Mouse (Mus musculus): ENCODE data around the gene Ccdc120.
"Not testable (repeated sequence)": the region's sequence is repeated elsewhere in the genome, so short reads cannot be mapped to it uniquely, and the experiment has no call there.

The Ccdc120 gene

DNA sequence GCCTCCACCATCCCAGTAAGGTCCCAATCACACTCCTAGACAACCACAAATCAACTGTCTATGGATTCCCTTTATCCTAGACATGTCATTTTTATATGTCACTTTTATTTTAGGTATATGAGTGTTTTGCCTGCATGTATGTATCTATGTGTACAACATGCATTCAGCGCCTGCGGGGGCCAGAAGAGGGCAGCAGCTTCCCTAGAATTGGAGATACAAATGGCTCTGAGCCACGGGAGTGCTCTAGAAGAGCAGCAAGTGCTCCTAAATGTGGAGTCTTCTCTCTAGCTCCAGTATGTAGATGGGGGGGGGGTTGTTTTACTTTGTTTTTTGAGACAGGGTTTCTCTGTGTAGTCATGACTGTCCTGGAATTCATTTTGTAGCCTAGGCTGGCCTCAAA lies 2.9 kb upstream of the Ccdc120 start:
- DNase-seq (ENCODE audit: low spot score), result not testable (repeated sequence)

DNA sequence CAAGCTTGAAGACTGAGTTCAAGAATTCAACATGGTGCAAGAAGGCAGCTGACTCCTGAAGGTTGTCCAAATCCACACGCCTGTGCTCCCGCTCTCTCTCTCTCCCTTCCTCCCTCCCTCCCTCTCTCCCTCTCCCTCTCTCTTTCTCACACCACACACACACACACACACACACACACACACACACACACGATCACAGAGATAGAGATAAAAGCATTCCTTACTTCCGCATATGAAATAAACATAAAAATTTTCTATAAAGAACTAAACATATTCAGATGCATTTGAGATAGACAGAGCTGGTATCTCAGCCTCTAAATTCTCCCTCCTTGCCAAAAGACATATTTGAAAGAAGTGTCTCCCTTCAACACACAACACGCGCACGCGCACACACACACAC lies 5.3 kb downstream of the Ccdc120 start:
- no peak for DNase-seq (ENCODE audit: low spot score)

GRCm38 (mm10) chrX:7744940-7745339 lies 5.8 kb downstream of the Ccdc120 start:
- DNase-seq (ENCODE audit: low spot score), result no peak

DNA sequence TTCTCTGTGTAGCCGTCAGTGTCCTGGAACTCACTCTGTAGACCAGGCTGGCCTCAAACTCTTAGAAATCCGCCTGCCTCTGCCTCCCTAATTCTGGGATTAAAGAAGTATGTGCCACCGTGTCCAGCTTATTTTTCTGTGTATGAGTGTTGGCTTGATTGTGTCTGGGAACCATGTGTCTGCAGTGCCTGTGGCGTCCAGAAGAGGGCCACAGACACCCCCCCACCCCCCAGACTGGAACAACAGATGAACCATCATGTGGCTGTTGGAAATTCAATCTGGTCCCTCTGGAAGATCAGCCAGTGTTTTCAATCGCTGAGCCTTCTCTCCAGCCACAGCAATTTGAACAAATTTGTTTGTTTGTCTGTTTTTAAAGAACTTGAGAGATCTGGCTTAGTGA lies 7.2 kb downstream of the Ccdc120 start:
- DNase-seq (ENCODE audit: low spot score), result no peak

GRCm38 (mm10) chrX:7741103-7741502 lies 9.6 kb downstream of the Ccdc120 start:
- no peak for DNase-seq (ENCODE audit: low spot score)

- DNase-seq (ENCODE audit: low spot score), result no peak
These were observed 10.5 kb downstream of the Ccdc120 start for GRCm38 (mm10) chrX:7740082-7740819.

DNA sequence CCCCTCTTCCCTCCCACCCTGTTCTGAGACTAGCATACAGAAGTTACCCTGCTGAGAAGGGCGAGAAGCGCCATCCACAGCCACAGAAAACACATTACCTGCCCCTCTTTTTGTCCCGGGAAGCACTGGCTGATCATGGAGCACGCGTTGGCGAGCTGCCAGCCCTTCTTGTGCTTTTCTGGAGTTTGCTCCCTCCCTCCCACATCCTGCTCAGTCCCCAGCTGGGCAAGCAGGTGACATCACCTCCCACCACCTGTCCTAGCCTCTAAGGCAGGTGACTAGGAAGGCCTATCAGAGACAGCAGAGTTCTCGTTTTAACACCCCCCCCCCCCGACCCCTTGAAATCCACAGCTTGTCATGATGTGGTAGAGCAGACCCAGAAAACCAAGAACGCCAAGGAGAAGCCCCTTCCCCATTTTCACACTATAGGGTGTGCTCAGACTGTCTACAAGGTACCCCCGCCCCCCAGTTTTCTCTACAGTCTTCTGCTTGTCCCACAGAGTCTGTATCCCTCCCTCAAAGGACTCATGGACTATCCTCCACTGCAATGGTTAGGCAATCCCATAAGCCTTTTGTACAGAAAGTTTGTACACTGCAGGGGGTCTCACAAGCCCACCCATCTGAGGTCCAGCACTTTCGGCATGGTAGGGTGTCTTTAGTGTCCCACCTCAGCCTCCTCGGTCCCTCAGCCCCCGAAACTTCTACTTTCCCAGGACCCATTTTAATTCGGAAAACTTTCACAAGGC lies 11.2 kb downstream of the Ccdc120 start:
- DNase-seq (ENCODE audit: low spot score), result no peak

DNA sequence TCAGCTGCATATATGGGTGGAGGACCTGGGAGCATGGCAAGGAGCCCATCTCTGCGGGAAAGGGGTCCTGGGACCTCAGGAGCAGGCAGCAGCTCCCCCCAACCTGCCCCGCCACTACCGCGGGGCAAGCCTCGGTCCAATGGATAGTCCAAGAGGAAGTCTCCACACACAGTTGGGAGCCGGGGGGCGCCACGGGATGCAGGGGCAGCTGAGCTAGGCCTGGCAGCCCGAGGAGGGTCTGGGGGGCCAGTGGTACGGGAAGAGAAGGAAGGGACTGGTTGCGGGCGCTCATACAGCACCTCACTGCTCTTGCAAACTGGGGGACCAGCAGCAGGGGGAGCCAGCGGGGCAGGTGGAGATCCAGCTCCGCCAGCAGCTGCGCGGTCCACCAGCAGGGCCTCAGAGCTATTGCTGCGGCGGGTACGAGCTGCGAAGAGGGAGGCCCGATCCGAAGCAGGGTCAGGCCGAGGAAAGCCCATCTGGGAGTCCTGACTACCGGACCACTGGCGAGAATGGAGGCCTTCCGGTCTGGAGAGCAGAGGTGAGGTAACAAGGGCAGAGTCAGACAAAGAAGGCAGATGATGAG lies 17.0 kb downstream of the Ccdc120 start:
- peak; percentile 67 for DNase-seq (ENCODE audit: low spot score)

- no peak for DNase-seq (ENCODE audit: low spot score)
These were observed 21.8 kb downstream of the Ccdc120 start for GRCm38 (mm10) chrX:7728922-7729265.

GRCm38 (mm10) chrX:7728215-7728921 lies 22.3 kb downstream of the Ccdc120 start, which contains the start of gene Praf2:
Praf2 (plus strand) TSS chrX:7728439.
- DNase-seq (ENCODE audit: low spot score), result peak; percentile 88

DNA sequence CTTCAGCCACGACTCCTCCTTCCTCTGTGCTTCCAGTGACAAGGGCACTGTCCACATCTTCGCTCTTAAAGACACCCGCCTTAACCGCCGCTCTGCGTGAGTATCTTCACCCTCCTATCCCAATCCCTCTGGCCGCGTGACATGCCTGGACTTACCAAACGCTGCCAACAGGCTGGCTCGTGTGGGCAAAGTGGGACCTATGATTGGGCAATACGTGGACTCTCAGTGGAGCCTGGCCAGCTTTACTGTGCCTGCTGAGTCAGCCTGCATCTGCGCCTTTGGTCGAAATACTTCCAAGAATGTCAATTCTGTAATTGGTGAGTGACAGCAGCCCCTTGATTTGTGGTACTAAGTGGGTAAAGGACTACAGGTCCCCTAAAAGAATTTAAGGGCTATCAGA lies 23.5 kb downstream of the Ccdc120 start:
- no peak for DNase-seq (ENCODE audit: low spot score)

DNA sequence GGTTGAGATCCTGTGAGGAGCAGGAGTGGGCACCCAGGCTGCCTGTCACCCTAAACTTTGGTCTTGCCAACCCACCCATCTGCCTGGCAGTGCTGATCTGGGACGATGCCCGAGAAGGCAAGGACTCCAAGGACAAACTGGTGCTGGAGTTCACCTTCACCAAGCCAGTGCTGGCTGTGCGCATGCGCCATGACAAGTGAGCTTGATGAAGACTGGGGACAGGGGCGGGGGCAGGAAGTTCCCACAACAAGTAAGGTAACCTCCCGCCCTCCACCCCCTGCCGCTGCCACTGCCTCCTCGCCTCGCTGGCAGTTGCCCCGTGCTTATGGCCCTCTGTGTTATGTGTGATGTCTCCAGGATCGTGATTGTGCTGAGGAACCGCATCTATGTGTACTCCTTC lies 24.9 kb downstream of the Ccdc120 start:
- no peak for DNase-seq (ENCODE audit: low spot score)

GRCm38 (mm10) chrX:7724135-7724534 lies 26.6 kb downstream of the Ccdc120 start:
- no peak for DNase-seq (ENCODE audit: low spot score)

DNA sequence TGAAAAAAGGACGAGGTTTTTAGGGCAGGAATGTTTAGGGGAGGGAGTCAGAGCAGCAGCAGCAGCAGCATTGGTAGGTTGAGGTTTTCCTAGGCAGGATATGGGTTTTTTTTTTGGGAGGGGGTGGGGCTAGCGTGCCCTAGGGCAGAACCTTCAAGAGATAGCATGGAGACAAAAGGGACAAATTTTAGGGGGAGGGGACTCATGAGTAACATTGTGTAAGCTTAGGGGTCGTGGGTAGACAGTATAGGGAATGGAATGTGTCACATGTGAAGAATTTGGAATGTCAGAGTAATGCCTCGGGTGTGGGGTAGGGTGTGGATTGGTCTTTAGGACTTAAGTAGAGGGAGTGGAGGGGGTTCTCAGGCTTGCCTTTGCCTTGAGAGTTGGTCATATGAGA lies 28.0 kb downstream of the Ccdc120 start:
- no peak for DNase-seq (ENCODE audit: low spot score)

DNA sequence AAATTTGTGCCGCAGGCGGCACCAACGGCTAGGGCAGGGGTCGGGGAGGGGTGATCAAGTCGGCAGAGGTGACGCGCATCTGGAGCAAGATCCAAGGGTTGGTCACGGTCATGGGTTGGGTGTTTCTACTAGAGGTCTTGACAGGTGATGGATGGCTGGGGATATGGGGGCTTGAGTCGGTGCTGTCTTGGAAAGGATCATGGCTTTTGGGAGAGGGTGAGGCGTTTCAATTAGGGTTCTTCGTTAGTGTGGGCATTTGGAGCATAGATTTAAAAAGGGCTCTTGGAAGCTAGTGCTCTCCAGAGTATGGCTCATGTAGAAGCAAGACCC lies 28.5 kb downstream of the Ccdc120 start:
- no peak for DNase-seq (ENCODE audit: low spot score)

- DNase-seq (ENCODE audit: low spot score), result peak; percentile 88
These were observed 29.0 kb downstream of the Ccdc120 start, which contains the start of gene Gm45208 for GRCm38 (mm10) chrX:7721514-7722281. Gm45208 (plus strand) TSS chrX:7722245.

GRCm38 (mm10) chrX:7716058-7716457 lies 34.6 kb downstream of the Ccdc120 start:
- DNase-seq (ENCODE audit: low spot score), result not testable (repeated sequence)

- DNase-seq (ENCODE audit: low spot score), result peak; percentile 95
These were observed 36.4 kb downstream of the Ccdc120 start, which contains the start of gene Wdr45 for GRCm38 (mm10) chrX:7714135-7714899. Wdr45 (plus strand) TSS chrX:7714333.

- DNase-seq (ENCODE audit: low spot score), result not testable (repeated sequence)
These were observed 37.0 kb downstream of the Ccdc120 start for GRCm38 (mm10) chrX:7713764-7714134.

DNA sequence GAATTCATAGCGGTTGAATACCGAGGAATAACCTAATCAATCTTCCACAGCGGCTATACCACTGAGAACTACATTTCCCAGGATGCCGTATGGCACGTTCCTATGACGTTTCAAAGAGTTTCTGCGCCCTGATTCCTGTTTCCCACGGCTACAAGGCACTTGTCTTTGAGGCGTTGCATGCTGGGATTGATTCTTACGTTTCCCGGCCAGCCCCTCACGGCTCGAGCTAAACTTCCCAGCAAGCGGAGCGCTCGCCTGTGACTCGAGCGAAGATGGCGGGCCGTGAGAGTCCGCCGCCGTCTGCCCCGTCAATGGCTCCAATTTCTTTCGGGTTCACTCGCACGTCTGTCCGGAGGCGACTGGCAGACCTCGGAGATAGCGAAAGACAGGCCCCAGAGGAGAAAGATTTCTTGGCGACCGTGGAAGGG lies 53.7 kb downstream of the Ccdc120 start, which contains the start of gene Gpkow:
Gpkow (plus strand) TSS at position 178 of the 428 bp plus-strand sequence.
- DNase-seq (ENCODE audit: low spot score), result peak; percentile 94

- DNase-seq (ENCODE audit: low spot score), result no peak
These were observed 54.2 kb downstream of the Ccdc120 start for GRCm38 (mm10) chrX:7696520-7696919.
